Mouse (Mus musculus) thymus, postnatal 36 days (tissue): Measurements from ENCODE around the gene Fzd7.

Source experiments
- DNase-seq, 2 experiments: peaks; one replicate each; pipeline ENCODE4 v3.0.0; 2022; ENCODE audit warnings: mixed read lengths in 2 of 2

Gene Fzd7

GRCm38 (mm10) chr1:59502355-59502754 lies 20.1 kb downstream of the Fzd7 start:
- DNase-seq, result no peak

- DNase-seq, result no peak
These were observed 21.6 kb downstream of the Fzd7 start for GRCm38 (mm10) chr1:59503659-59504301.

GRCm38 (mm10) chr1:59504302-59504700 lies 22.1 kb downstream of the Fzd7 start:
- DNase-seq, result no peak

GRCm38 (mm10) chr1:59508463-59509139 lies 26.4 kb downstream of the Fzd7 start:
- DNase-seq, result no peak

- no peak for DNase-seq
These were observed 29.5 kb downstream of the Fzd7 start for GRCm38 (mm10) chr1:59511566-59512270.

GRCm38 (mm10) chr1:59516026-59516917 lies 34.0 kb downstream of the Fzd7 start, which contains the start of gene Gm973:
TSS of gene Gm973 (plus strand) at chr1:59516264.
- DNase-seq, result no peak

- no peak for DNase-seq
These were observed 38.1 kb downstream of the Fzd7 start for GRCm38 (mm10) chr1:59520226-59520837.

GRCm38 (mm10) chr1:59522456-59522855 lies 40.2 kb downstream of the Fzd7 start:
- DNase-seq, result no peak

- DNase-seq, result peak in 1 of 2 experiments; percentile 7
These were observed 41.2 kb downstream of the Fzd7 start for GRCm38 (mm10) chr1:59523378-59523958.

GRCm38 (mm10) chr1:59524071-59524470 lies 41.8 kb downstream of the Fzd7 start:
- DNase-seq, result no peak

- no peak for DNase-seq
These were observed 42.5 kb downstream of the Fzd7 start for GRCm38 (mm10) chr1:59524759-59525158.

- no peak for DNase-seq
These were observed 45.0 kb downstream of the Fzd7 start for GRCm38 (mm10) chr1:59527219-59527618.

- DNase-seq, result no peak
These were observed 53.0 kb downstream of the Fzd7 start for GRCm38 (mm10) chr1:59534976-59535810.
